Mouse (Mus musculus) left cerebral cortex, adult 2 months (tissue): ENCODE results near the gene Dab1. TPM values are rescaled to one million over a fixed set of nuclear protein-coding genes. Genes with fewer than 3 reads are reported as not detected.

Experiments
- DNase-seq, 2 experiments: peaks; one replicate each; pipeline ENCODE4 v3.0.0; 2021 to 2022; ENCODE audit warnings: low spot score in 2 of 2, mixed read lengths in 1 of 2; ENCODE audit errors: extremely low spot score in 1 of 2
- H3K27ac ChIP-seq: fragments of 200-600 bp; 2 replicates; pipeline ENCODE4 v1.8.1; 2022
- H3K4me3 ChIP-seq: fragments of 200-600 bp; 2 replicates; pipeline ENCODE4 v1.8.1; 2022
- CTCF ChIP-seq: fragments of 200-600 bp; IDR thresholded peaks from 2 replicates; pipeline ENCODE4 v1.8.1; 2022; ENCODE audit warnings: antibody characterized with exemption, mild to moderate bottlenecking, moderate library complexity
- intact Hi-C: fragments of 180-260 bp; cut with DNase I; formaldehyde crosslinking; loops from one replicate; pipeline ENCODE4 v1.15.1; 2025
- total RNA-seq, 2 experiments: library from RNA; stranded (reverse); gene quantifications; 2 replicates each; pipeline ENCODE4 v1.2.3; 2021

The Dab1 gene
- total RNA-seq, 2 experiments from 2014 or later, result 121 to 131 TPM

GRCm38 (mm10) chr4:104178067-104178466, 558.9 kb downstream of the Dab1 start:
- TF ChIP-seq CTCF, result no peak
- no peak overlapping the region for H3K4me3 ChIP-seq
- H3K27ac ChIP-seq, result peak overlapping the region; percentile 19; the same call in 1 of the 2 replicates
- no peak for DNase-seq
- intact Hi-C loops, result loop anchor here (5.0 kb wide), 1 partner anchor 56 kb away; no protein-coding TSS in a partner anchor

- Histone ChIP-seq H3K27ac (no peak overlapping the region), H3K4me3 (no peak overlapping the region)
- intact Hi-C loops, result loop anchor here (5.0 kb wide), 1 partner anchor 181 kb away; no protein-coding TSS in a partner anchor
- DNase-seq, result no peak
- TF ChIP-seq CTCF, result no peak
Observed at GRCm38 (mm10) chr4:104186311-104186710, 567.2 kb downstream of the Dab1 start.

GRCm38 (mm10) chr4:104198635-104199034, 579.5 kb downstream of the Dab1 start:
- DNase-seq, result no peak
- intact Hi-C loops, result no loop called here
- Histone ChIP-seq H3K27ac (no peak overlapping the region), H3K4me3 (no peak overlapping the region)
- TF ChIP-seq CTCF, result no peak

GRCm38 (mm10) chr4:104201686-104202085, 582.5 kb downstream of the Dab1 start:
- Histone ChIP-seq H3K4me3 (no peak overlapping the region), H3K27ac (no peak overlapping the region)
- no peak for DNase-seq
- no peak for TF ChIP-seq CTCF
- intact Hi-C loops, result no loop called here

GRCm38 (mm10) chr4:104204047-104204446, 584.9 kb downstream of the Dab1 start:
- no peak for DNase-seq
- Histone ChIP-seq H3K4me3 (no peak overlapping the region), H3K27ac (no peak overlapping the region)
- no peak for TF ChIP-seq CTCF
- intact Hi-C loops, result no loop called here

- Histone ChIP-seq H3K4me3 (no peak overlapping the region), H3K27ac (no peak overlapping the region)
- intact Hi-C loops, result no loop called here
- DNase-seq, result no peak
- no peak for TF ChIP-seq CTCF
Observed at GRCm38 (mm10) chr4:104206639-104207038, 587.5 kb downstream of the Dab1 start.

GRCm38 (mm10) chr4:104209081-104209480, 589.9 kb downstream of the Dab1 start:
- no peak for DNase-seq
- no peak overlapping the region for H3K27ac ChIP-seq
- no peak overlapping the region for H3K4me3 ChIP-seq
- intact Hi-C loops, result no loop called here
- peak; percentile 51 for TF ChIP-seq CTCF

GRCm38 (mm10) chr4:104210796-104211195, 591.6 kb downstream of the Dab1 start:
- Histone ChIP-seq H3K27ac (no peak overlapping the region), H3K4me3 (no peak overlapping the region)
- intact Hi-C loops, result loop anchor here (10.0 kb wide), 1 partner anchor 684 kb away; no protein-coding TSS in a partner anchor
- TF ChIP-seq CTCF, result no peak
- DNase-seq, result no peak

GRCm38 (mm10) chr4:104211531-104212455, 592.6 kb downstream of the Dab1 start:
- intact Hi-C loops, result loop anchor here (10.0 kb wide), 1 partner anchor 683 kb away; no protein-coding TSS in a partner anchor
- Histone ChIP-seq H3K4me3 (no peak overlapping the region), H3K27ac (no peak overlapping the region)
- TF ChIP-seq CTCF, result no peak
- no peak for DNase-seq

GRCm38 (mm10) chr4:104214724-104215123, 595.6 kb downstream of the Dab1 start:
- Histone ChIP-seq H3K27ac (no peak overlapping the region), H3K4me3 (no peak overlapping the region)
- intact Hi-C loops, result loop anchor here (10.0 kb wide), 1 partner anchor 680 kb away; no protein-coding TSS in a partner anchor
- no peak for DNase-seq
- TF ChIP-seq CTCF, result no peak

GRCm38 (mm10) chr4:104217336-104217735, 598.2 kb downstream of the Dab1 start:
- H3K27ac ChIP-seq, result no peak overlapping the region
- no peak overlapping the region for H3K4me3 ChIP-seq
- no peak for TF ChIP-seq CTCF
- no peak for DNase-seq
- intact Hi-C loops, result loop anchor here (10.0 kb wide), 1 partner anchor 677 kb away; no protein-coding TSS in a partner anchor

- H3K4me3 ChIP-seq, result no peak overlapping the region
- DNase-seq, result no peak
- intact Hi-C loops, result loop anchor here (10.0 kb wide), 1 partner anchor 676 kb away; no protein-coding TSS in a partner anchor
- H3K27ac ChIP-seq, result no peak overlapping the region
- no peak for TF ChIP-seq CTCF
Observed at GRCm38 (mm10) chr4:104218765-104219164, 599.6 kb downstream of the Dab1 start.
